Mouse (Mus musculus): ENCODE measurements around the gene Chmp6. TPM values are rescaled to one million over a fixed set of nuclear protein-coding genes. Genes with fewer than 3 reads are reported as not detected.

Chmp6 gene
- total and polyA plus RNA-seq, 3 experiments = 25.9 to 30.1 (median 26.8) TPM

DNA sequence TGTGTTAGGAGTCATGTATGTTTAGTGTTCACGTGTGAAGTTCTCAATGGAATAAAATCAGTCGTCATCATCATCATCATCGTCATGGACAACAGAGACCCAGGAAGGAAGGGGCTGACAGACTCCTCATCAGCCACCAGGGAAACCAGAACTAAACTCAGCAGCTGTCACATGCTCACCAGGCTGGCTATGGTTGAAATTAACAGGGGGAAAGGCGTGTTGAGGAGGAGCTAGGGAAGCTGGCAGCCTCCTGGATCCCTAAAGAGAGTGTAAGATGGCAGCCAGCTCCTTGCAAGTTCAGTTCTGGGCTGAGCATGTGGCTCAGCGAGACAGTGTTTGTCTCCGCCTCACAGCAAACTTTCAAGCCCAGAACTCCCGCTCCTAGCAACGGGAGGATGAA lies 21.5 kb downstream of the Chmp6 start:
- WGBS = 80% methylated on average over 8 of the region's 8 CpGs
- H3K36me3 ChIP-seq (ENCODE audit: control insufficient read depth, insufficient read depth, low read length) = no peaks in the 10 kb centered on the region

GRCm38 (mm10) chr11:119935457-119935856 lies 22.2 kb downstream of the Chmp6 start:
- Histone ChIP-seq H3K79me2 (replicated peaks; ENCODE audit: control insufficient read depth, insufficient read depth, low read length) (no peaks in the 10 kb centered on the region), H3K27ac (no peak overlapping the region), H3K9ac (ENCODE audit: low read depth, low read length) (no peak overlapping the region), H3K4me1 (ENCODE audit: control insufficient read depth, insufficient read depth, low read length) (peaks cover 6% of the 10 kb centered on the region), H3K4me3 (no peak overlapping the region), H3K27me3 (ENCODE audit: control insufficient read depth, insufficient read depth, low read length) (no peaks in the 10 kb centered on the region), H3K36me3 (ENCODE audit: control insufficient read depth, insufficient read depth, low read length) (no peaks in the 10 kb centered on the region)
- WGBS = 46% methylated on average over 6 of the region's 6 CpGs
- peak; percentile 89 for TF ChIP-seq CTCF (IDR thresholded peaks at IDR 0.05)
- no peak for TF ChIP-seq POLR2A (IDR thresholded peaks at IDR 0.05; ENCODE audit: insufficient read depth, low read depth, low read length)
- intact Hi-C loops (cut with DNase I) = loop anchor here (1.0 to 10.0 kb wide), 3 partner anchors 23 to 159 kb away; partner anchors contain the start of genes Chmp6, Ndufaf8 and Tepsin
- DNase-seq = peak; percentile 63 to 76

More for the DNA sequence above, 21.5 kb downstream of the Chmp6 start:
- Histone ChIP-seq H3K27me3 (ENCODE audit: control insufficient read depth, insufficient read depth, low read length) (no peaks in the 10 kb centered on the region), H3K4me3 (no peak overlapping the region), H3K9ac (ENCODE audit: low read depth, low read length) (no peak overlapping the region), H3K4me1 (ENCODE audit: control insufficient read depth, insufficient read depth, low read length) (peaks cover 6% of the 10 kb centered on the region), H3K79me2 (replicated peaks; ENCODE audit: control insufficient read depth, insufficient read depth, low read length) (no peaks in the 10 kb centered on the region), H3K27ac (no peak overlapping the region)
- TF ChIP-seq EP300 (IDR thresholded peaks at IDR 0.05; ENCODE audit: insufficient read depth, low read depth, low read length) (no peak), POLR2A (IDR thresholded peaks at IDR 0.05; ENCODE audit: insufficient read depth, low read depth, low read length) (no peak), CTCF (IDR thresholded peaks at IDR 0.05) (no peak)
- intact Hi-C loops (cut with DNase I) = loop anchor here (1.0 to 10.0 kb wide), 3 partner anchors 22 to 160 kb away; partner anchors contain the start of genes Chmp6, Ndufaf8 and Tepsin
- no peak for DNase-seq

GRCm38 (mm10) chr11:119936456-119936855 lies 23.2 kb downstream of the Chmp6 start:
- H3K9ac ChIP-seq (ENCODE audit: low read depth, low read length) = no peak overlapping the region
- H3K4me3 ChIP-seq = no peak overlapping the region
- no peak for DNase-seq
- peaks cover 6% of the 10 kb centered on the region for H3K4me1 ChIP-seq (ENCODE audit: control insufficient read depth, insufficient read depth, low read length)
- 60% methylated on average over 2 of the region's 2 CpGs for WGBS
- TF ChIP-seq POLR2A (IDR thresholded peaks at IDR 0.05; ENCODE audit: insufficient read depth, low read depth, low read length) (no peak), CTCF (IDR thresholded peaks at IDR 0.05) (no peak), EP300 (IDR thresholded peaks at IDR 0.05; ENCODE audit: insufficient read depth, low read depth, low read length) (no peak)
- H3K27ac ChIP-seq = no peak overlapping the region
- intact Hi-C loops (cut with DNase I) = loop anchor here (10.0 kb wide), 1 partner anchor 158 kb away; the partner anchor contains the start of genes Ndufaf8 and Tepsin
- no peaks in the 10 kb centered on the region for H3K36me3 ChIP-seq (ENCODE audit: control insufficient read depth, insufficient read depth, low read length)
- no peaks in the 10 kb centered on the region for H3K27me3 ChIP-seq (ENCODE audit: control insufficient read depth, insufficient read depth, low read length)
- no peaks in the 10 kb centered on the region for H3K79me2 ChIP-seq (replicated peaks; ENCODE audit: control insufficient read depth, insufficient read depth, low read length)

DNA sequence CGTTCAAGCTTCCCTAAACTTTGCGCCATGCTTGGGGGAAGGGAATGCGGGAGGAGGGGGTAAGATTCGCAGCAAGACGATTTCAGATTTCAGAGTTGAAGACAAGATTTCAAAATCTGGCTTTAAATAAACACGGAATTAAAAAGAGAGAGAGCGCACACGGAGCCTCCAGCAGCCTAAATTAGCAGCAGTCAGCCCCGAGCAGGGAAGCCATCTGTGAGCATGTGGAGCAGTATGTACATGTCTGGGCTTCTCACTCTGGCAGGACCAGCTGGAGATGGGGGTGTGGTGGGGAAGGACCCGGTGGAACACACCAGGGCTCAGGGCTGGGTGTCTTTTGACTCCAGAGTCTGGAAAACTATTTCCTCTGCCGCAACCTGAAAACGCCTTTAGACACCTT lies 24.0 kb downstream of the Chmp6 start:
- no peaks in the 10 kb centered on the region for H3K27me3 ChIP-seq (ENCODE audit: control insufficient read depth, insufficient read depth, low read length)
- intact Hi-C loops (cut with DNase I) = loop anchor here (10.0 kb wide), 1 partner anchor 158 kb away; the partner anchor contains the start of genes Ndufaf8 and Tepsin
- H3K79me2 ChIP-seq (replicated peaks; ENCODE audit: control insufficient read depth, insufficient read depth, low read length) = no peaks in the 10 kb centered on the region
- H3K9ac ChIP-seq (ENCODE audit: low read depth, low read length) = no peak overlapping the region
- TF ChIP-seq POLR2A (IDR thresholded peaks at IDR 0.05; ENCODE audit: insufficient read depth, low read depth, low read length) (no peak), CTCF (IDR thresholded peaks at IDR 0.05) (no peak), EP300 (IDR thresholded peaks at IDR 0.05; ENCODE audit: insufficient read depth, low read depth, low read length) (no peak)
- no peak overlapping the region for H3K27ac ChIP-seq
- 49% methylated on average over 12 of the region's 12 CpGs for WGBS
- H3K4me1 ChIP-seq (ENCODE audit: control insufficient read depth, insufficient read depth, low read length) = peaks cover 6% of the 10 kb centered on the region
- H3K36me3 ChIP-seq (ENCODE audit: control insufficient read depth, insufficient read depth, low read length) = no peaks in the 10 kb centered on the region
- no peak for DNase-seq
- no peak overlapping the region for H3K4me3 ChIP-seq

GRCm38 (mm10) chr11:119937772-119938502 lies 24.7 kb downstream of the Chmp6 start:
- no peaks in the 10 kb centered on the region for H3K27me3 ChIP-seq (ENCODE audit: control insufficient read depth, insufficient read depth, low read length)
- TF ChIP-seq EP300 (IDR thresholded peaks at IDR 0.05; ENCODE audit: insufficient read depth, low read depth, low read length) = no peak
- no peak for TF ChIP-seq POLR2A (IDR thresholded peaks at IDR 0.05; ENCODE audit: insufficient read depth, low read depth, low read length)
- no peaks in the 10 kb centered on the region for H3K79me2 ChIP-seq (replicated peaks; ENCODE audit: control insufficient read depth, insufficient read depth, low read length)
- intact Hi-C loops (cut with DNase I) = loop anchor here (10.0 kb wide), 1 partner anchor 157 kb away; the partner anchor contains the start of genes Ndufaf8 and Tepsin
- no peaks in the 10 kb centered on the region for H3K36me3 ChIP-seq (ENCODE audit: control insufficient read depth, insufficient read depth, low read length)
- no peak for DNase-seq
- no peak overlapping the region for H3K27ac ChIP-seq
- 69% methylated on average over 19 of the region's 19 CpGs for WGBS
- peaks cover 6% of the 10 kb centered on the region for H3K4me1 ChIP-seq (ENCODE audit: control insufficient read depth, insufficient read depth, low read length)
- H3K9ac ChIP-seq (ENCODE audit: low read depth, low read length) = no peak overlapping the region
- H3K4me3 ChIP-seq = no peak overlapping the region
